Mouse (Mus musculus) hematopoietic stem cell, adult 5-6 weeks (primary cell): ENCODE results near the gene Phlpp1. TPM values are rescaled to one million over a fixed set of nuclear protein-coding genes. Genes with fewer than 3 reads are reported as not detected.
A peak's percentile ranks its signal among the peaks of the same experiment; 100 is the strongest.

Experiments
- ATAC-seq, 2 experiments: fragments of 125-278 bp in 1 of 2; replicated peaks in 1 of 2; 2 replicates each; pipeline ENCODE4 v1.8.0; 2016 to 2017; ENCODE audit warnings: inconsistent platforms in 2 of 2, mild to moderate bottlenecking in 2 of 2, moderate number of reproducible peaks in 2 of 2, low read depth in 1 of 2, moderate TSS enrichment in 1 of 2; ENCODE audit not compliant: low FRiP score in 2 of 2, poor library complexity in 2 of 2, severe bottlenecking in 2 of 2, insufficient read depth in 1 of 2, low TSS enrichment in 1 of 2
- total RNA-seq: library from RNA; stranded (forward); fragments of 172-1452, 232-1000 nt; gene quantifications from 2 replicates; pipeline ENCODE4 v1.2.3, GENCODE M21; 2017

Gene Phlpp1
- total RNA-seq, 1 experiment from 2014 or later, result 10.7 TPM

- no peak; a peak in 1 of 4 replicates for ATAC-seq
These were observed 96.7 kb downstream of the Phlpp1 start for GRCm38 (mm10) chr1:106268028-106268799.

GRCm38 (mm10) chr1:106269337-106269736, 97.8 kb downstream of the Phlpp1 start:
- no peak for ATAC-seq

- ATAC-seq, result no peak
These were observed 101.4 kb downstream of the Phlpp1 start for GRCm38 (mm10) chr1:106272916-106273315.

- no peak for ATAC-seq
These were observed 102.2 kb downstream of the Phlpp1 start for GRCm38 (mm10) chr1:106273801-106274200.

- peak; percentile 33 to 43; a peak in 1 of 4 replicates for ATAC-seq
These were observed 103.0 kb downstream of the Phlpp1 start for GRCm38 (mm10) chr1:106274561-106275001.

- ATAC-seq, result no peak
These were observed 103.6 kb downstream of the Phlpp1 start for GRCm38 (mm10) chr1:106275142-106275541.

GRCm38 (mm10) chr1:106275731-106276130, 104.2 kb downstream of the Phlpp1 start:
- ATAC-seq, result no peak

- no peak for ATAC-seq
These were observed 105.3 kb downstream of the Phlpp1 start for GRCm38 (mm10) chr1:106276824-106277223.

- ATAC-seq, result no peak
These were observed 105.7 kb downstream of the Phlpp1 start for GRCm38 (mm10) chr1:106277286-106277685.

GRCm38 (mm10) chr1:106278552-106279060, 107.1 kb downstream of the Phlpp1 start:
- ATAC-seq, result no peak

- ATAC-seq, result peak; percentile 26 to 33; a peak in 2 of 4 replicates
These were observed 108.0 kb downstream of the Phlpp1 start for GRCm38 (mm10) chr1:106279404-106280123.

GRCm38 (mm10) chr1:106280171-106280913, 108.8 kb downstream of the Phlpp1 start:
- ATAC-seq, result 0 out of 4 replicates have a peak, but pooled peaks of 1 of the 2 experiments have one; percentile 2

- ATAC-seq, result no peak
These were observed 115.3 kb downstream of the Phlpp1 start for GRCm38 (mm10) chr1:106286815-106287214.

GRCm38 (mm10) chr1:106289065-106289464, 117.5 kb downstream of the Phlpp1 start:
- no peak for ATAC-seq

GRCm38 (mm10) chr1:106289580-106289979, 118.0 kb downstream of the Phlpp1 start:
- ATAC-seq, result no peak

- no peak for ATAC-seq
These were observed 138.0 kb downstream of the Phlpp1 start for GRCm38 (mm10) chr1:106309394-106310039.

GRCm38 (mm10) chr1:106310285-106310684, 138.7 kb downstream of the Phlpp1 start:
- no peak for ATAC-seq
